Mouse (Mus musculus) cortical plate, adult 2 months (tissue): Measurements from ENCODE around the gene Arntl.

ENCODE experiments used
- CTCF ChIP-seq: fragments of 200-500 bp; IDR thresholded peaks from 2 replicates; pipeline ENCODE4 v1.5.1; 2011; ENCODE audit warnings: mild to moderate bottlenecking, control low read depth, low read length; ENCODE audit not compliant: insufficient read depth; ENCODE audit errors: extremely low read depth
- POLR2A ChIP-seq: fragments of 200-500 bp; IDR thresholded peaks from 2 replicates; pipeline ENCODE4 v1.6.1; 2011; ENCODE audit warnings: mild to moderate bottlenecking, low read length, control low read depth; ENCODE audit not compliant: insufficient read depth; ENCODE audit errors: extremely low read depth

DNA sequence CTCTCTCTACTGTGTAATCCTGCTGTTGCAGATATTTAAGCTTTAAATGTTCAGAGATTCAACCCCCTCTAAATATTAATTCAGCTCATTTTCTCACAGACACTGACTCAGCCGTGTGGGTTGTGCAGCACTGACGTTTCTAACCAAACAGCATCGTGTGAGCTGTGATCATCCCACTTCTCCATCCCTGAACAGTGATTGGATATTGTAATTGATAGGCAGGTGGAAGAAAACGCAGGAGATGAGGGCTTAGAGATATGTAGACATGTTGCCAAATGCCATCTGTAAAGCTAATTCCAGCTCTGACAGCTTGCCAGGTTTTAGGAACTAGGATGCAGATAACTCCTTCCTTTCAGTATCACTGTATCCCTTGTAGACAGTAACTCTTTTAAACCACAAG, 140.0 kb downstream of the Arntl start:
- TF ChIP-seq CTCF (no peak), POLR2A (peak; percentile 26; the same call in 1 of the 2 replicates)
